Mouse (Mus musculus) bone marrow macrophage, adult 2 months (primary cell): Measurements from ENCODE around the gene Btn2a2.

Experiments used
- CTCF ChIP-seq: IDR thresholded peaks from 2 replicates; pipeline ENCODE4 v1.5.1; 2012; ENCODE audit warnings: low read depth, mild to moderate bottlenecking, low read length, moderate library complexity
- POLR2A ChIP-seq: IDR thresholded peaks from 2 replicates; pipeline ENCODE4 v1.6.1; 2012; ENCODE audit warnings: mild to moderate bottlenecking, low read depth, low read length, borderline replicate concordance

- no peak for TF ChIP-seq CTCF
- TF ChIP-seq POLR2A: no peak
These were observed 3.3 kb upstream of the Btn2a2 start for GRCm38 (mm10) chr13:23491990-23492389.
